Comparison of ENCODE assay signal across 9 mouse cellular contexts in genomic region chr1:136781561-136782025, GRCm38 (mm10).
DNase-seq lines count a peak whose midpoint lies in the region; ATAC-seq and TF ChIP-seq lines count a peak whose summit lies in the region.
"Had no signal": no experiment of that assay in that cellular context is flagged by ENCODE, and none has a peak within 500 bp of the region (broad histone marks: within the 10 kb centered on the region; RNA-seq: fewer than 3 reads in every experiment).

No protein-coding gene starts in this region.

- no peak overlapping the region for H3K9ac ChIP-seq in heart, adult 2 months (ENCODE audit: low read depth, low read length)
- no peak overlapping the region for H3K9ac ChIP-seq in hindbrain, embryonic 11.5 days (ENCODE audit: low read depth, low read length)
- peak overlapping the region; percentile 36 for H3K9ac ChIP-seq in midbrain, embryonic 14.5 days (replicated peaks; ENCODE audit: low read length)

- 39% methylated on average over 18 of the region's 18 CpGs for whole genome bisulfite sequencing in heart, adult 2 months
- WGBS in hindbrain, embryonic 11.5 days: 18% methylated on average over 18 of the region's 18 CpGs
- 9% methylated on average over 18 of the region's 18 CpGs for WGBS in midbrain, embryonic 14.5 days
- 78% methylated on average over 18 of the region's 18 CpGs for WGBS in thymus, adult 2 months

- H3K27ac ChIP-seq in heart, adult 2 months: no peak overlapping the region; the same call in 1 of the 2 replicates
- H3K27ac ChIP-seq in hindbrain, embryonic 11.5 days (ENCODE audit: low read depth, low read length): 0 out of 2 replicates have a peak overlapping the region, but pooled peaks have one; percentile 2
- H3K27ac ChIP-seq in midbrain, embryonic 14.5 days (replicated peaks; ENCODE audit: low read depth, low read length): 0 out of 2 replicates have a peak overlapping the region, but pooled peaks have one; percentile 27
- no peak overlapping the region for H3K27ac ChIP-seq in thymus, adult 2 months (ENCODE audit: control insufficient read depth, insufficient read depth, low read length)

- H3K4me2 ChIP-seq in hindbrain, embryonic 11.5 days (replicated peaks; ENCODE audit: low read depth, low read length): peak overlapping the region; percentile 39
- H3K4me2 ChIP-seq in midbrain, embryonic 14.5 days (ENCODE audit: low read length): peak overlapping the region; percentile 57

- intact Hi-C loops in heart, adult 2 months (cut with DNase I): loop anchor here (5.0 kb wide), 1 partner anchor 166 kb away; no protein-coding TSS in a partner anchor
- intact Hi-C loops in heart, postnatal 36 days (cut with DNase I): no loop called here
- intact Hi-C loops in left cerebral cortex, postnatal 4 days (cut with DNase I): no loop called here

- TF ChIP-seq CTCF in heart, adult 2 months (IDR thresholded peaks at IDR 0.05): no peak
- TF ChIP-seq CTCF in thymus, adult 2 months (IDR thresholded peaks at IDR 0.05; ENCODE audit: borderline replicate concordance, control insufficient read depth, extremely low read depth, insufficient read depth, low read length, poor library complexity): no peak

- no peaks in the 10 kb centered on the region for H3K27me3 ChIP-seq in heart, adult 2 months (ENCODE audit: control insufficient read depth, insufficient read depth, low read length)
- no peaks in the 10 kb centered on the region for H3K27me3 ChIP-seq in hindbrain, embryonic 11.5 days (ENCODE audit: control insufficient read depth, insufficient read depth, low read length)
- no peaks in the 10 kb centered on the region for H3K27me3 ChIP-seq in midbrain, embryonic 14.5 days (ENCODE audit: control insufficient read depth, insufficient read depth, low read length)
- H3K27me3 ChIP-seq in thymus, adult 2 months (ENCODE audit: control insufficient read depth, insufficient read depth, low read length): no peaks in the 10 kb centered on the region

- H3K4me1 ChIP-seq in heart, adult 2 months (ENCODE audit: control insufficient read depth, insufficient read depth, low read length): peaks cover 5% of the 10 kb centered on the region; the same call in 1 of the 2 replicates
- peaks cover 4% of the 10 kb centered on the region for H3K4me1 ChIP-seq in hindbrain, embryonic 11.5 days (replicated peaks; ENCODE audit: control insufficient read depth, insufficient read depth, low read length)
- H3K4me1 ChIP-seq in midbrain, embryonic 14.5 days (ENCODE audit: control insufficient read depth, insufficient read depth, low read length): peaks cover 21% of the 10 kb centered on the region
- H3K4me1 ChIP-seq in thymus, adult 2 months (replicated peaks; ENCODE audit: control insufficient read depth, insufficient read depth, low read length): no peaks in the 10 kb centered on the region

- TF ChIP-seq EP300 in heart, adult 2 months (IDR thresholded peaks at IDR 0.05; ENCODE audit: insufficient read depth, low read depth, low read length): no peak

- no peaks in the 10 kb centered on the region for H3K79me2 ChIP-seq in heart, adult 2 months (replicated peaks; ENCODE audit: control insufficient read depth, insufficient read depth, low read length)

- no peaks in the 10 kb centered on the region for H3K9me3 ChIP-seq in hindbrain, embryonic 11.5 days (ENCODE audit: control insufficient read depth, low read length)
- no peaks in the 10 kb centered on the region for H3K9me3 ChIP-seq in midbrain, embryonic 14.5 days (ENCODE audit: control insufficient read depth, low read length)

- H3K36me3 ChIP-seq in heart, adult 2 months (ENCODE audit: control insufficient read depth, insufficient read depth, low read length): peaks cover 2% of the 10 kb centered on the region; the same call in 1 of the 2 replicates
- no peaks in the 10 kb centered on the region for H3K36me3 ChIP-seq in hindbrain, embryonic 11.5 days (ENCODE audit: control insufficient read depth, insufficient read depth, low read length)
- H3K36me3 ChIP-seq in midbrain, embryonic 14.5 days (ENCODE audit: control insufficient read depth, insufficient read depth, low read length): no peaks in the 10 kb centered on the region
- no peaks in the 10 kb centered on the region for H3K36me3 ChIP-seq in thymus, adult 2 months (ENCODE audit: control insufficient read depth, insufficient read depth, low read length)
- H3K36me3 ChIP-seq: G1E had no signal

- peak; percentile 56 for ATAC-seq in hindbrain, embryonic 11.5 days (ENCODE audit: low FRiP score)
- peak; percentile 66 for ATAC-seq in midbrain, embryonic 14.5 days (ENCODE audit: low FRiP score, low TSS enrichment)

- DNase-seq in heart, adult 2 months: no peak
- no peak for DNase-seq in heart, postnatal 36 days
- DNase-seq in brain, adult 2 months (ENCODE audit: low read depth, low spot score): peak; percentile 76
- peak; percentile 62 for DNase-seq in hindbrain, embryonic 11.5 days (ENCODE audit: low spot score)
- DNase-seq in left cerebral cortex, postnatal 4 days: peak; percentile 27
- peak; percentile 79 for DNase-seq in midbrain, embryonic 14.5 days
- DNase-seq in thymus, adult 2 months: no peak
- no peak for DNase-seq in urinary bladder, adult 2 months (ENCODE audit: low spot score)

- peak overlapping the region; percentile 22; the same call in 1 of the 2 replicates for H3K4me3 ChIP-seq in heart, adult 2 months
- peak overlapping the region; percentile 19; the same call in 1 of the 2 replicates for H3K4me3 ChIP-seq in hindbrain, embryonic 11.5 days (ENCODE audit: low read depth, low read length)
- H3K4me3 ChIP-seq in midbrain, embryonic 14.5 days (replicated peaks; ENCODE audit: low read depth, low read length): peak overlapping the region; percentile 32
- H3K4me3 ChIP-seq in thymus, adult 2 months (ENCODE audit: control insufficient read depth, insufficient read depth, low read length): no peak overlapping the region

- TF ChIP-seq POLR2A in heart, adult 2 months (IDR thresholded peaks at IDR 0.05; ENCODE audit: insufficient read depth, low read depth, low read length): no peak
- TF ChIP-seq POLR2A in thymus, adult 2 months (IDR thresholded peaks at IDR 0.05; ENCODE audit: control insufficient read depth, extremely low read depth, insufficient read depth, low read length, poor library complexity): no peak

Comparison
In these comparisons a context has a peak if more than half of its experiments do, and no peak if none do; other contexts are left out.
1. DNase-seq: peak in brain, adult 2 months (single experiment), hindbrain, embryonic 11.5 days (single experiment), left cerebral cortex, postnatal 4 days (single experiment) and midbrain, embryonic 14.5 days (single experiment); none in heart, adult 2 months (0 of 2), heart, postnatal 36 days (0 of 2), thymus, adult 2 months (single experiment) and urinary bladder, adult 2 months (single experiment).
2. H3K27ac ChIP-seq: peak in hindbrain, embryonic 11.5 days (single experiment) and midbrain, embryonic 14.5 days (single experiment); none in heart, adult 2 months (single experiment) and thymus, adult 2 months (single experiment).